20 mouse cellular contexts compared by ENCODE assay signal in genomic region chr8:104333786-104334185, GRCm38 (mm10). TPM values are rescaled to one million over a fixed set of nuclear protein-coding genes. Genes with fewer than 3 reads are reported as not detected.
DNase-seq lines count a peak whose midpoint lies in the region.
"Had no signal": no experiment of that assay in that cellular context is flagged by ENCODE, and none has a peak within 500 bp of the region (broad histone marks: within the 10 kb centered on the region; RNA-seq: fewer than 3 reads in every experiment).

No protein-coding gene starts in this region.

- no peak overlapping the region for H3K4me3 ChIP-seq in limb, embryonic 10.5 days
- H3K4me3 ChIP-seq in macrophage (ENCODE audit: inconsistent target), result no peak overlapping the region
- H3K4me3 ChIP-seq: forebrain, embryonic 12.5 days; limb, embryonic 12.5 days; neural tube, embryonic 13.5 days had no signal

- no peaks in the 10 kb centered on the region for H3K4me1 ChIP-seq in limb, embryonic 10.5 days
- H3K4me1 ChIP-seq: forebrain, embryonic 12.5 days; limb, embryonic 12.5 days; neural tube, embryonic 13.5 days had no signal

- peak; percentile 18 for DNase-seq in testis, postnatal 10 days (ENCODE audit: low spot score)
- DNase-seq in testis, postnatal 14 days (ENCODE audit: low spot score), result no peak
- peak; percentile 11 for DNase-seq in limb, embryonic 10.5 days (ENCODE audit: low spot score)
- no peak for DNase-seq in gastrocnemius, adult 18-20 months (ENCODE audit: low spot score)
- no peak for DNase-seq in kidney, adult 11 months
- no peak for DNase-seq in B cell, adult 2 months
- DNase-seq: heart, postnatal 10 days; kidney, postnatal 25 days; thymus, adult 2 months had no signal

- no peaks in the 10 kb centered on the region for H3K36me3 ChIP-seq in limb, embryonic 10.5 days
- no peaks in the 10 kb centered on the region for H3K36me3 ChIP-seq in macrophage (ENCODE audit: inconsistent target)
- H3K36me3 ChIP-seq: forebrain, embryonic 12.5 days; limb, embryonic 12.5 days; neural tube, embryonic 13.5 days had no signal

- H3K27me3 ChIP-seq in limb, embryonic 10.5 days (ENCODE audit: low read depth, poor library complexity, severe bottlenecking), result no peaks in the 10 kb centered on the region
- H3K27me3 ChIP-seq: forebrain, embryonic 12.5 days; limb, embryonic 12.5 days; neural tube, embryonic 13.5 days had no signal

- WGBS in limb, embryonic 10.5 days, result 77% methylated on average over 5 of the region's 5 CpGs
- 11% methylated on average over 5 of the region's 5 CpGs for WGBS in macrophage (ENCODE audit: missing documents)

- H3K79me2 ChIP-seq in macrophage (ENCODE audit: inconsistent target), result no peaks in the 10 kb centered on the region

- no peaks in the 10 kb centered on the region for H3K9me3 ChIP-seq in limb, embryonic 10.5 days (replicated peaks)
- H3K9me3 ChIP-seq: limb, embryonic 12.5 days; neural tube, embryonic 13.5 days had no signal

- no peak overlapping the region for H3K27ac ChIP-seq in limb, embryonic 10.5 days
- peak overlapping the region; percentile 76 for H3K27ac ChIP-seq in macrophage
- H3K27ac ChIP-seq: forebrain, embryonic 12.5 days; limb, embryonic 12.5 days; neural tube, embryonic 13.5 days had no signal

RNA-seq across cellular contexts. Expression of gene Cmtm3, which starts 5.4 kb away (rescaled TPM):
- 63.2 and 65.4 TPM in 2 replicates for polyA plus RNA-seq in limb, embryonic 10.5 days (2016; fragmentation: Nextera tagmentation; extraction: Ambion mirVana)
- 100 to 1,000 TPM; 136 to 289 (median 214) TPM for total RNA-seq in macrophage (2018; cell fraction: chromatin; rRNA removed)
- 100 to 1,000 TPM; 147 to 208 (median 174) TPM for total RNA-seq in macrophage (2018; cell fraction: cytosol; rRNA removed)
- 100 to 1,000 TPM; 129 to 308 (median 202) TPM for total RNA-seq in macrophage (2018; cell fraction: nucleus; rRNA removed)
- polyA plus RNA-seq in macrophage (2018), result 170 to 223 TPM (median 206 TPM) in 3 replicates
- total RNA-seq in gastrocnemius, adult 18-20 months (2021), result 1 to 10 TPM; 3.2 to 7.2 TPM

RNA-seq across cellular contexts. Expression of gene Cmtm2b, which starts 11.8 kb away (rescaled TPM):
- not detected in 2 replicates for polyA plus RNA-seq in limb, embryonic 10.5 days (2016; fragmentation: Nextera tagmentation; extraction: Ambion mirVana)
- total RNA-seq in macrophage (2018; cell fraction: chromatin; rRNA removed), result not detected
- total RNA-seq in macrophage (2018; cell fraction: cytosol; rRNA removed), result not detected
- not detected for total RNA-seq in macrophage (2018; cell fraction: nucleus; rRNA removed)
- polyA plus RNA-seq in macrophage (2018), result not detected in 3 replicates
- total RNA-seq in gastrocnemius, adult 18-20 months (2021), result not detected
- total RNA-seq: adrenal gland, postnatal 4 days; CH12.LX; heart, postnatal 10 days; layer of hippocampus, postnatal 10 days had no signal
- polyA plus RNA-seq: activated CD4-positive, CD25-positive, alpha-beta regulatory T cell, adult 4 months; forebrain, embryonic 12.5 days; hindbrain, embryonic 16.5 days; kidney, adult 2 months; limb, embryonic 12.5 days; neural tube, embryonic 13.5 days; thymus, adult 2 months had no signal

RNA-seq across cellular contexts. Expression of gene Gm11020, which starts 12.4 kb away (rescaled TPM):
- polyA plus RNA-seq in limb, embryonic 10.5 days (2016; fragmentation: Nextera tagmentation; extraction: Ambion mirVana), result not detected in 2 replicates
- not detected for total RNA-seq in macrophage (2018; cell fraction: chromatin; rRNA removed)
- total RNA-seq in macrophage (2018; cell fraction: cytosol; rRNA removed), result not detected
- not detected for total RNA-seq in macrophage (2018; cell fraction: nucleus; rRNA removed)
- polyA plus RNA-seq in macrophage (2018), result not detected in 3 replicates
- not detected for total RNA-seq in gastrocnemius, adult 18-20 months (2021)
- total RNA-seq: adrenal gland, postnatal 4 days; CH12.LX; heart, postnatal 10 days; layer of hippocampus, postnatal 10 days had no signal
- polyA plus RNA-seq: activated CD4-positive, CD25-positive, alpha-beta regulatory T cell, adult 4 months; forebrain, embryonic 12.5 days; gonadal fat pad, adult 2 months; hindbrain, embryonic 16.5 days; kidney, adult 2 months; limb, embryonic 12.5 days; neural tube, embryonic 13.5 days; thymus, adult 2 months had no signal

RNA-seq across cellular contexts. Expression of gene Cmtm1, which starts 23.8 kb away (rescaled TPM):
- polyA plus RNA-seq in limb, embryonic 10.5 days (2016; fragmentation: Nextera tagmentation; extraction: Ambion mirVana), result not detected in 2 replicates
- not detected for total RNA-seq in macrophage (2018; cell fraction: chromatin; rRNA removed)
- not detected for total RNA-seq in macrophage (2018; cell fraction: cytosol; rRNA removed)
- total RNA-seq in macrophage (2018; cell fraction: nucleus; rRNA removed), result not detected
- not detected in 3 replicates for polyA plus RNA-seq in macrophage (2018)
- not detected for total RNA-seq in gastrocnemius, adult 18-20 months (2021)
- total RNA-seq: adrenal gland, postnatal 4 days; CH12.LX; heart, postnatal 10 days; layer of hippocampus, postnatal 10 days had no signal
- polyA plus RNA-seq: activated CD4-positive, CD25-positive, alpha-beta regulatory T cell, adult 4 months; forebrain, embryonic 12.5 days; gonadal fat pad, adult 2 months; hindbrain, embryonic 16.5 days; kidney, adult 2 months; limb, embryonic 12.5 days; neural tube, embryonic 13.5 days; thymus, adult 2 months had no signal

RNA-seq across cellular contexts. Expression of gene Gm45711, which starts 23.9 kb away (rescaled TPM):
- not detected in 2 replicates for polyA plus RNA-seq in limb, embryonic 10.5 days (2016; fragmentation: Nextera tagmentation; extraction: Ambion mirVana)
- 1 to 10 TPM in 1 of 26 experiments, not detected in 25; 1.1 TPM for total RNA-seq in macrophage (2018; cell fraction: chromatin; rRNA removed)
- total RNA-seq in macrophage (2018; cell fraction: cytosol; rRNA removed), result not detected
- total RNA-seq in macrophage (2018; cell fraction: nucleus; rRNA removed), result not detected
- not detected in 3 replicates for polyA plus RNA-seq in macrophage (2018)
- not detected for total RNA-seq in gastrocnemius, adult 18-20 months (2021)
- total RNA-seq: adrenal gland, postnatal 4 days; CH12.LX; heart, postnatal 10 days; layer of hippocampus, postnatal 10 days had no signal
- polyA plus RNA-seq: activated CD4-positive, CD25-positive, alpha-beta regulatory T cell, adult 4 months; forebrain, embryonic 12.5 days; gonadal fat pad, adult 2 months; hindbrain, embryonic 16.5 days; kidney, adult 2 months; limb, embryonic 12.5 days; neural tube, embryonic 13.5 days; thymus, adult 2 months had no signal

Comparison
In these comparisons a context has a peak if more than half of its experiments do, and no peak if none do; other contexts are left out.
1. DNase-seq: peak in testis, postnatal 10 days (single experiment) and limb, embryonic 10.5 days (single experiment); none in testis, postnatal 14 days (single experiment), gastrocnemius, adult 18-20 months (single experiment), kidney, adult 11 months (single experiment) and B cell, adult 2 months (0 of 2).